ENCODE assay signal across 13 mouse cellular contexts in the genomic region with DNA sequence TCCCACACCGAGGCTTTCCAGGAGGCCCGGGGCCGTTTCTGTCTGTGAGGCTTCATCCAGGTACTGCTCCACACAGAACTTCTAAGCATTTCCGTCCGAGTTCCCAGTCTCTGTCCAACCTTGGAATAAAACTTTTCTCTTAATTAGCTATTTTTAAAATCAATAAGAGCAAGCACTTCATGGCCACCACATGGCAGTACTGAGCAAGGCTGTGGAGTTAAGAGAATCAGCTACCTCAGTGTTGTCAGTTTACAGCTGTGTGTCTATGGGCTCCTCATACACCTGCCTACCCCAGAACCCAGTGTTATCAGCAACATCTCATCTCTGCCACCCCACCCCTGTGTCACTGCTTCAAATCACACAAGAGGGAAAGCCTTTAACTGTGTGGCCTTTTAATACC.
DNase-seq lines count a peak whose midpoint lies in the region; ATAC-seq and TF ChIP-seq lines count a peak whose summit lies in the region.
"Had no signal": no experiment of that assay in that cellular context is flagged by ENCODE, and none has a peak within 500 bp of the region (broad histone marks: within the 10 kb centered on the region; RNA-seq: fewer than 3 reads in every experiment).

No protein-coding gene starts in this region.

- ATAC-seq in liver, embryonic 12.5 days = 0 out of 2 replicates have a peak, but pooled peaks have one; percentile 37
- no peak for ATAC-seq in embryonic facial prominence, embryonic 14.5 days (ENCODE audit: low read depth)

- no peaks in the 10 kb centered on the region for H3K9me3 ChIP-seq in liver, embryonic 12.5 days (replicated peaks)
- H3K9me3 ChIP-seq in CH12.LX (replicated peaks; ENCODE audit: low read length) = no peaks in the 10 kb centered on the region
- H3K9me3 ChIP-seq in embryonic facial prominence, embryonic 14.5 days (ENCODE audit: control insufficient read depth, low read length) = no peaks in the 10 kb centered on the region
- H3K9me3 ChIP-seq: G1E; limb, embryonic 15.5 days had no signal

- no peak for TF ChIP-seq POLR2A in CH12.LX (IDR thresholded peaks at IDR 0.05; ENCODE audit: low read depth, low read length)
- TF ChIP-seq POLR2A in cerebellum, adult 2 months (IDR thresholded peaks at IDR 0.05; ENCODE audit: borderline replicate concordance, insufficient read depth, low read length) = no peak

- H3K4me2 ChIP-seq in liver, embryonic 12.5 days = no peak overlapping the region
- no peak overlapping the region for H3K4me2 ChIP-seq in CH12.LX (ENCODE audit: insufficient read depth, low read depth, poor library complexity, severe bottlenecking)
- no peak overlapping the region for H3K4me2 ChIP-seq in embryonic facial prominence, embryonic 14.5 days (ENCODE audit: low read depth, low read length)
- H3K4me2 ChIP-seq: limb, embryonic 15.5 days had no signal

- in situ Hi-C loops in CH12.LX (cut with MboI; ENCODE audit: low pct_ligation_motif_present, low pct_unique_long_range_greater_than_20kb, low sequenced_read_pairs) = no loop called here

- H3K79me2 ChIP-seq in CH12.LX (replicated peaks; ENCODE audit: control insufficient read depth, extremely low read depth, insufficient read depth, poor library complexity, severe bottlenecking) = no peaks in the 10 kb centered on the region

- no peaks in the 10 kb centered on the region for H3K4me1 ChIP-seq in liver, embryonic 12.5 days
- no peaks in the 10 kb centered on the region for H3K4me1 ChIP-seq in CH12.LX (ENCODE audit: control insufficient read depth in 1 of 2, insufficient read depth in 2 of 2)
- H3K4me1 ChIP-seq in embryonic facial prominence, embryonic 14.5 days (ENCODE audit: control insufficient read depth, insufficient read depth, low read length) = peaks cover 15% of the 10 kb centered on the region
- no peaks in the 10 kb centered on the region for H3K4me1 ChIP-seq in cerebellum, adult 2 months (ENCODE audit: control insufficient read depth, insufficient read depth, low read length)

- dilution Hi-C loops in CH12.LX (cut with MboI; ENCODE audit: extremely low pct_ligation_motif_present, extremely low pct_unique_long_range_greater_than_20kb, low sequenced_read_pairs) = no loop called here

- no peak overlapping the region for H3K9ac ChIP-seq in liver, embryonic 12.5 days
- no peak overlapping the region for H3K9ac ChIP-seq in CH12.LX (ENCODE audit: insufficient read depth, low read depth)
- no peak overlapping the region for H3K9ac ChIP-seq in embryonic facial prominence, embryonic 14.5 days (ENCODE audit: low read depth, low read length)
- H3K9ac ChIP-seq: limb, embryonic 15.5 days had no signal

- H3K27ac ChIP-seq in gastrocnemius, adult 2 months = no peak overlapping the region
- no peak overlapping the region for H3K27ac ChIP-seq in liver, embryonic 12.5 days
- H3K27ac ChIP-seq in CH12.LX (ENCODE audit: insufficient read depth, low read depth) = no peak overlapping the region
- H3K27ac ChIP-seq in embryonic facial prominence, embryonic 14.5 days (replicated peaks; ENCODE audit: low read depth, low read length) = peak overlapping the region; percentile 56; the same call in 1 of the 2 replicates
- H3K27ac ChIP-seq in cerebellum, adult 2 months (ENCODE audit: insufficient read depth, low read length) = no peak overlapping the region

- intact Hi-C loops in gastrocnemius, adult 2 months (cut with DNase I) = no loop called here
- intact Hi-C loops in gastrocnemius, postnatal 36 days (cut with DNase I) = no loop called here

- peak; percentile 7 for TF ChIP-seq RAD21 in CH12.LX (IDR thresholded peaks at IDR 0.05; ENCODE audit: low read depth, low read length)

- peaks cover 33% of the 10 kb centered on the region for H3K36me3 ChIP-seq in liver, embryonic 12.5 days
- peaks cover 0 to 44% of the 10 kb centered on the region in 2 experiments for H3K36me3 ChIP-seq in CH12.LX (replicated peaks in 1 of 2; ENCODE audit: control insufficient read depth in 1 of 2, insufficient read depth in 1 of 2, low read length in 1 of 2)
- peaks cover 20% of the 10 kb centered on the region for H3K36me3 ChIP-seq in embryonic facial prominence, embryonic 14.5 days (ENCODE audit: control insufficient read depth, insufficient read depth, low read length)

- peak; percentile 35 for TF ChIP-seq CTCF in gastrocnemius, adult 2 months (IDR thresholded peaks at IDR 0.05)
- peak in 1 of 2 experiments; percentile 35; a peak in 2 of 4 replicates for TF ChIP-seq CTCF in CH12.LX (conservative IDR thresholded peaks at IDR 0.05 in 1 of 2, IDR thresholded peaks at IDR 0.05 in 1 of 2; ENCODE audit: low read depth in 2 of 2, low read length in 2 of 2)
- TF ChIP-seq CTCF in cerebellum, adult 2 months (IDR thresholded peaks at IDR 0.05; ENCODE audit: borderline replicate concordance, insufficient read depth, low read depth, low read length) = no peak

- no peaks in the 10 kb centered on the region for H3K27me3 ChIP-seq in liver, embryonic 12.5 days (replicated peaks)
- no peaks in the 10 kb centered on the region for H3K27me3 ChIP-seq in CH12.LX (replicated peaks)
- H3K27me3 ChIP-seq in embryonic facial prominence, embryonic 14.5 days (replicated peaks; ENCODE audit: control insufficient read depth, insufficient read depth, low read length) = no peaks in the 10 kb centered on the region
- H3K27me3 ChIP-seq in cerebellum, adult 2 months (ENCODE audit: control insufficient read depth, insufficient read depth, low read length) = no peaks in the 10 kb centered on the region
- H3K27me3 ChIP-seq: limb, embryonic 15.5 days had no signal

- TF ChIP-seq EP300 in CH12.LX (IDR thresholded peaks at IDR 0.05; ENCODE audit: low read length) = no peak

- no peak for DNase-seq in gastrocnemius, adult 2 months
- no peak for DNase-seq in gastrocnemius, postnatal 36 days
- no peak for DNase-seq in liver
- no peak for DNase-seq in CH12.LX (ENCODE audit: extremely low read depth)
- DNase-seq in embryonic facial prominence, embryonic 14.5 days (ENCODE audit: low spot score) = no peak
- no peak for DNase-seq in adrenal gland, postnatal 14 days
- no peak for DNase-seq in cerebellum, adult 2 months
- DNase-seq: adrenal gland, postnatal 36 days; heart, adult 18-20 months; kidney, postnatal 25 days had no signal

- WGBS in liver, embryonic 12.5 days (ENCODE audit: insufficient replicate concordance) = 87% methylated on average over 5 of the region's 5 CpGs
- 74% methylated on average over 5 of the region's 5 CpGs for WGBS in embryonic facial prominence, embryonic 14.5 days
- 86% methylated on average over 5 of the region's 5 CpGs for WGBS in cerebellum, adult 2 months

- no peak overlapping the region for H3K4me3 ChIP-seq in gastrocnemius, adult 2 months
- no peak overlapping the region for H3K4me3 ChIP-seq in liver, embryonic 12.5 days
- H3K4me3 ChIP-seq in CH12.LX (replicated peaks in 1 of 3; ENCODE audit: low read depth in 2 of 3, low read length in 2 of 3, poor library complexity in 1 of 3) = no peak overlapping the region
- no peak overlapping the region for H3K4me3 ChIP-seq in embryonic facial prominence, embryonic 14.5 days (ENCODE audit: low read depth, low read length)
- no peak overlapping the region for H3K4me3 ChIP-seq in cerebellum, adult 2 months (replicated peaks; ENCODE audit: insufficient read depth, low read depth, low read length)
- H3K4me3 ChIP-seq: limb, embryonic 15.5 days had no signal

TF ChIP-seq in CH12.LX, 34 proteins besides CTCF, POLR2A, EP300 and RAD21:
- TF ChIP-seq POLR2AphosphoS2 (IDR thresholded peaks at IDR 0.05; ENCODE audit: low read depth, low read length) (no peak), IRF4 (IDR thresholded peaks at IDR 0.05; ENCODE audit: low read depth, low read length) (no peak), MXI1 (IDR thresholded peaks at IDR 0.05; ENCODE audit: low read depth, low read length) (no peak), SMC3 (IDR thresholded peaks at IDR 0.05; ENCODE audit: low read depth, low read length) (peak; percentile 18; the same call in 1 of the 2 replicates)
